Comparison of ENCODE assay signal across 19 mouse cellular contexts in the genomic region with DNA sequence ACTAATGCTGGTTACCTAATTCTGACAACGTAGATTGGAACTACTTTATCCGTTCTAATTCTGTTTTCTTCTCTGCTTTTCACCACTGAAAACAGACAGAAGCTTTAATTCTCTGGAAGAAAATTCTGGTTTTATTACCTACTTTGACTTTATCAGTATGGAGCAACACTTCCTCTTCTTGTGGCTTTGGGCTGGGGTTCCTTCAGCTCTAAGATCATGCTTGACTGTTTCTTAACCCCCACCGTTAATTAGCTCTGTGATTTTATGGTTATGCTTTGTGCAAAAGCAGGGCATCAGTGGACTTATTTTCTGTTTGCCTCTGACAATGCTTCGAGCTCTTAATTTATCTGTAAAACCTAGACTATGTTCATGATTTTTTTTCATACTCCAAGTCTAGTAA. TPM values are rescaled to one million over a fixed set of nuclear protein-coding genes. Genes with fewer than 3 reads are reported as not detected.
DNase-seq lines count a peak whose midpoint lies in the region; ATAC-seq lines count a peak whose summit lies in the region.
"Had no signal": no experiment of that assay in that cellular context is flagged by ENCODE, and none has a peak within 500 bp of the region (broad histone marks: within the 10 kb centered on the region; RNA-seq: fewer than 3 reads in every experiment).

No protein-coding gene starts in this region.

- ATAC-seq in granulocyte monocyte progenitor cell, adult 5-6 weeks (replicated peaks; ENCODE audit: poor library complexity, severe bottlenecking) = peak; percentile 69
- peak; percentile 51; the same call in 1 of the 2 replicates for ATAC-seq in megakaryocyte, adult 5-6 weeks (ENCODE audit: poor library complexity, severe bottlenecking)
- no peak for ATAC-seq in megakaryocyte-erythroid progenitor cell, adult 5-6 weeks (replicated peaks; ENCODE audit: low FRiP score, low TSS enrichment, poor library complexity, severe bottlenecking)
- ATAC-seq: forebrain, embryonic 13.5 days; forebrain, embryonic 15.5 days; forebrain, postnatal 0 days had no signal

- intact Hi-C loops in heart, postnatal 10 days (cut with DNase I) = no loop called here

- DNase-seq in 416B (ENCODE audit: low read depth) (peak; percentile 75), MEL-GATA-1-ER (ENCODE audit: extremely low read depth, low read depth) (peak; percentile 36), liver (no peak)
- DNase-seq in gastrocnemius, postnatal 4 days (ENCODE audit: low spot score in 2 of 2) = no peak
- DNase-seq in heart, postnatal 10 days = no peak
- DNase-seq: adrenal gland, adult 8-10 months; adrenal gland, postnatal 14 days; adrenal gland, postnatal 36 days; cerebellum, adult 18-20 months; cerebellum, adult 8-10 months; cerebellum, adult 9-11 months; cerebellum, postnatal 14 days; cerebellum, postnatal 36 days; forebrain, postnatal 0 days had no signal

RNA-seq across cellular contexts. Expression of a gene that starts 29.6 kb away (rescaled TPM):
- 4.0 and 5.7 TPM in 2 replicates for total RNA-seq in granulocyte monocyte progenitor cell, adult 5-6 weeks (2014; fragmentation: Nextera tagmentation)
- total RNA-seq in granulocyte monocyte progenitor cell, adult 5-6 weeks (2017) = 3.8 and 4.4 TPM in 2 replicates
- 11.3 and 14.5 TPM in 2 replicates for total RNA-seq in megakaryocyte, adult 5-6 weeks (2015)
- total RNA-seq in megakaryocyte, adult 5-6 weeks (2017) = 8.2 and 8.4 TPM in 2 replicates
- total RNA-seq in gastrocnemius, postnatal 4 days (2021) = 10 to 100 TPM; 17.2 to 19.6 TPM
- 1 to 10 TPM; 7.5 to 7.8 TPM for total RNA-seq in heart, postnatal 10 days (2021)
- total RNA-seq in megakaryocyte-erythroid progenitor cell, adult 5-6 weeks (2014; fragmentation: Nextera tagmentation) = 0.35 TPM in 1 of 2 replicates, not detected in the other
- 0.70 and 0.76 TPM in 2 replicates for total RNA-seq in megakaryocyte-erythroid progenitor cell, adult 5-6 weeks (2017)

Comparison
In these comparisons a context has a peak if more than half of its experiments do, and no peak if none do; other contexts are left out.
1. DNase-seq: peak in 416B (single experiment) and MEL-GATA-1-ER (single experiment); none in liver (single experiment), gastrocnemius, postnatal 4 days (0 of 2) and heart, postnatal 10 days (0 of 2).